Mouse (Mus musculus) testis, adult 2 months (tissue): ENCODE measurements around the gene Adam15. TPM values are rescaled to one million over a fixed set of nuclear protein-coding genes. Genes with fewer than 3 reads are reported as not detected.
A peak's percentile ranks its signal among the peaks of the same experiment; 100 is the strongest.

Experiments
- H3K27ac ChIP-seq: fragments of 200-500 bp; 2 replicates; pipeline ENCODE4 v1.5.1; 2012; ENCODE audit warnings: low read depth, low read length; ENCODE audit not compliant: control insufficient read depth, insufficient read depth
- H3K27me3 ChIP-seq: fragments of 200-500 bp; 2 replicates; pipeline ENCODE4 v1.6.1; 2012; ENCODE audit warnings: mild to moderate bottlenecking, low read length, moderate library complexity; ENCODE audit not compliant: control insufficient read depth, insufficient read depth
- H3K36me3 ChIP-seq: fragments of 200-500 bp; 2 replicates; pipeline ENCODE4 v1.6.1; 2012; ENCODE audit warnings: mild to moderate bottlenecking, low read length; ENCODE audit not compliant: control insufficient read depth, insufficient read depth
- H3K4me1 ChIP-seq: fragments of 200-500 bp; 2 replicates; pipeline ENCODE4 v1.6.1; 2012; ENCODE audit warnings: low read length; ENCODE audit not compliant: control insufficient read depth, insufficient read depth
- H3K4me3 ChIP-seq: fragments of 200-500 bp; 2 replicates; pipeline ENCODE4 v1.5.1; 2012; ENCODE audit warnings: low read depth, mild to moderate bottlenecking, low read length, moderate library complexity, mixed read lengths; ENCODE audit not compliant: control insufficient read depth
- CTCF ChIP-seq: fragments of 200-500 bp; IDR thresholded peaks from 2 replicates; pipeline ENCODE4 v1.5.1; 2012; ENCODE audit warnings: low read depth, mild to moderate bottlenecking, inconsistent platforms, low read length, moderate library complexity; ENCODE audit not compliant: control insufficient read depth, insufficient read depth, insufficient replicate concordance
- POLR2A ChIP-seq: fragments of 200-500 bp; IDR thresholded peaks from 2 replicates; pipeline ENCODE4 v1.6.1; 2012; ENCODE audit warnings: low read depth, mild to moderate bottlenecking, inconsistent platforms, low read length, moderate library complexity; ENCODE audit not compliant: control insufficient read depth
- polyA plus RNA-seq: library from polyadenylated mRNA; depleted of rRNA; stranded (reverse); fragments of >200 nt; gene quantifications from 2 replicates; pipeline ENCODE4 v1.2.3, GENCODE M21; 2012

The Adam15 gene
- polyA plus RNA-seq, 1 experiment, result 39.7 TPM

- Histone ChIP-seq H3K27me3 (no peaks in the 10 kb centered on the region), H3K27ac (no peak overlapping the region), H3K4me3 (no peak overlapping the region), H3K4me1 (peaks cover 37% of the 10 kb centered on the region), H3K36me3 (no peaks in the 10 kb centered on the region)
- no peak for TF ChIP-seq POLR2A
- no peak for TF ChIP-seq CTCF
These were observed 35.5 kb downstream of the Adam15 start for GRCm38 (mm10) chr3:89314340-89314739.

- Histone ChIP-seq H3K4me3 (no peak overlapping the region), H3K4me1 (peaks cover 2% of the 10 kb centered on the region; the same call in 1 of the 2 replicates), H3K27ac (no peak overlapping the region), H3K27me3 (no peaks in the 10 kb centered on the region), H3K36me3 (no peaks in the 10 kb centered on the region)
- TF ChIP-seq POLR2A, result no peak
- peak; percentile 77; the same call in 1 of the 2 replicates for TF ChIP-seq CTCF
These were observed 41.7 kb downstream of the Adam15 start for GRCm38 (mm10) chr3:89308089-89308488.

GRCm38 (mm10) chr3:89305551-89306325, 44.1 kb downstream of the Adam15 start:
- TF ChIP-seq CTCF (no peak), POLR2A (no peak)
- Histone ChIP-seq H3K4me3 (no peak overlapping the region), H3K36me3 (no peaks in the 10 kb centered on the region), H3K27ac (no peak overlapping the region), H3K27me3 (no peaks in the 10 kb centered on the region), H3K4me1 (peaks cover 2% of the 10 kb centered on the region; the same call in 1 of the 2 replicates)

- Histone ChIP-seq H3K27me3 (no peaks in the 10 kb centered on the region), H3K27ac (no peak overlapping the region), H3K4me3 (no peak overlapping the region), H3K36me3 (no peaks in the 10 kb centered on the region), H3K4me1 (peaks cover 2% of the 10 kb centered on the region; the same call in 1 of the 2 replicates)
- TF ChIP-seq POLR2A (no peak), CTCF (no peak)
These were observed 44.7 kb downstream of the Adam15 start for GRCm38 (mm10) chr3:89305105-89305504.

GRCm38 (mm10) chr3:89304440-89304839, 45.4 kb downstream of the Adam15 start:
- H3K4me1 ChIP-seq, result peaks cover 3% of the 10 kb centered on the region
- no peaks in the 10 kb centered on the region for H3K36me3 ChIP-seq
- no peaks in the 10 kb centered on the region for H3K27me3 ChIP-seq
- H3K27ac ChIP-seq, result no peak overlapping the region
- no peak overlapping the region for H3K4me3 ChIP-seq
- TF ChIP-seq CTCF, result no peak
- TF ChIP-seq POLR2A, result no peak

- H3K4me3 ChIP-seq, result no peak overlapping the region
- H3K27me3 ChIP-seq, result no peaks in the 10 kb centered on the region
- no peaks in the 10 kb centered on the region for H3K36me3 ChIP-seq
- no peak for TF ChIP-seq POLR2A
- TF ChIP-seq CTCF, result no peak
- peaks cover 4% of the 10 kb centered on the region for H3K4me1 ChIP-seq
- H3K27ac ChIP-seq, result no peak overlapping the region
These were observed 49.3 kb downstream of the Adam15 start for GRCm38 (mm10) chr3:89300514-89300913.

GRCm38 (mm10) chr3:89300071-89300470, 49.7 kb downstream of the Adam15 start:
- Histone ChIP-seq H3K27ac (no peak overlapping the region), H3K27me3 (no peaks in the 10 kb centered on the region), H3K36me3 (no peaks in the 10 kb centered on the region), H3K4me1 (peaks cover 4% of the 10 kb centered on the region), H3K4me3 (no peak overlapping the region)
- no peak for TF ChIP-seq CTCF
- no peak for TF ChIP-seq POLR2A

GRCm38 (mm10) chr3:89299499-89299898, 50.3 kb downstream of the Adam15 start:
- Histone ChIP-seq H3K27ac (no peak overlapping the region), H3K4me3 (no peak overlapping the region; the same call in none of the 2 replicates)

More at GRCm38 (mm10) chr3:89299499-89299898, 50.3 kb downstream of the Adam15 start:
- Histone ChIP-seq H3K27me3 (no peaks in the 10 kb centered on the region), H3K4me1 (peaks cover 4% of the 10 kb centered on the region), H3K36me3 (no peaks in the 10 kb centered on the region)
- no peak for TF ChIP-seq CTCF
- no peak for TF ChIP-seq POLR2A
